Mouse (Mus musculus): ENCODE measurements around the gene Atat1. TPM values are rescaled to one million over a fixed set of nuclear protein-coding genes. Genes with fewer than 3 reads are reported as not detected.
"Not testable (repeated sequence)": the region's sequence is repeated elsewhere in the genome, so short reads cannot be mapped to it uniquely, and the experiment has no call there.

Gene Atat1
- 22.7 and 23.8 TPM in 2 replicates for polyA plus RNA-seq (2012; ENCODE audit: insufficient read depth, insufficient read length, missing spikeins)

DNA sequence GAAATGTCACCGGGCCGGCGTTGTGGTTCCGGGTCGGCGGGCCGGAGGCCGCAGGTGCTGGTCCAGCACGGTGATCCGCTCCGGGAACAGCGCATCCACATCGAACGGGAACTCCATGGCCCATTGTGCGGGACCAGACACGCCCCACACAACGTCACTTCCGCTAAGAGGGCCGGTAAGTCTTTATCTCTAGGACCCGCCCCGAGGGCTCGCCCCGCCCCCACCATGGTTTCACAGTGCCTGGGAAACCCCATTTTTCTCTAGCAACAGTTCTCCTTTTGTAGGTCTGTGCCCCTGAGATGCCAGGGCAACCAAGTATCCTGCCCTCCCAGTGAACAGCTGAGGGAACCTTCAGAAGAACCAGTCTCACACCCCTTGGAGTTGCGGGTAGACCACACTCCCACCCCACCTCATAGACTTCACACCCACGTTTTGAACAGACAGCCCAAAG is at the start of gene Atat1:
TSS of gene Atat1 (minus strand) at position 157 of the 451 bp plus-strand sequence.
- Histone ChIP-seq H3K27ac (ENCODE audit: insufficient read depth, low read depth, low read length) (peak within 1 kb of the TSS; percentile 32), H3K4me1 (ENCODE audit: control insufficient read depth, insufficient read depth, low read length) (peaks cover 14% of the 10 kb centered on the region), H3K4me3 (ENCODE audit: insufficient read depth, low read length) (peak within 1 kb of the TSS; percentile 85)
- TF ChIP-seq CTCF (IDR thresholded peaks at IDR 0.05; ENCODE audit: low read depth, low read length) (no peak), POLR2A (IDR thresholded peaks at IDR 0.05; ENCODE audit: borderline replicate concordance, low read depth, low read length) (no peak)

DNA sequence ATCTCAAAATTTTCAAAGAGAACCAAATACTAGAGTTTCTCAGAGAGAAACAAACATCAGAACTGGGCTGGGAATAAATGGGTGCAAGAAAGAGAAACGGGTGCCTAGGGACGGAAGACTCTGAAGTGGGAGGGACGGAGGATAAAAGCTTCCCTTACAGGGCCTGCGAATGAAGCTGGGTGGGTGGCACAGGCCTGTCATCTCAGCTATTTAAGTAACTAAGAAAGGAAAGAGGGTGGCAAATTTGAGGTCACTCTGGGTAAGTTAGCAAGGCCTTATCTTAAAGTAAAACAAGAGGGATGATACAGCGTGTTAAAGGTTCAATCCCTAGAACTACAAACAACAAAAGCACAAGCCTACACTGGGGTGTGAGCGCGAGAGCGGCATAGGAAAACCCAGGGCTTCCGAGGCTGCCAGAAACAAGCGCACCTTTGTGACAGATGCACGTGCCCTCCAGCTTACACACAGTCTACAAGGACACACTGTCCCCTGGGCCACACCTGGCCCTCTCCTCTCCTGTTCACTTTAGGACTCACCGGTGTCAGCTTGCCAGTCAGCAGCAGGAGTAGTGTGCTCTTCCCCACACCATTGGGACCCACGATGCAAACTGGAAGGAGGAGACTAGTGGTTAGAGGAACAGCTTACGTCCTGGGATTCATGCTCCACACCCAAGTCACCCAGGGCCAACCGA is 48.8 kb upstream of the Atat1 start:
- TF ChIP-seq CTCF (IDR thresholded peaks at IDR 0.05; ENCODE audit: low read depth, low read length): no peak
- TF ChIP-seq POLR2A (IDR thresholded peaks at IDR 0.05; ENCODE audit: borderline replicate concordance, low read depth, low read length): no peak
- H3K27ac ChIP-seq (ENCODE audit: insufficient read depth, low read depth, low read length): no peak overlapping the region
- no peak overlapping the region for H3K4me3 ChIP-seq (ENCODE audit: insufficient read depth, low read length)
- no peaks in the 10 kb centered on the region for H3K4me1 ChIP-seq (ENCODE audit: control insufficient read depth, insufficient read depth, low read length)

DNA sequence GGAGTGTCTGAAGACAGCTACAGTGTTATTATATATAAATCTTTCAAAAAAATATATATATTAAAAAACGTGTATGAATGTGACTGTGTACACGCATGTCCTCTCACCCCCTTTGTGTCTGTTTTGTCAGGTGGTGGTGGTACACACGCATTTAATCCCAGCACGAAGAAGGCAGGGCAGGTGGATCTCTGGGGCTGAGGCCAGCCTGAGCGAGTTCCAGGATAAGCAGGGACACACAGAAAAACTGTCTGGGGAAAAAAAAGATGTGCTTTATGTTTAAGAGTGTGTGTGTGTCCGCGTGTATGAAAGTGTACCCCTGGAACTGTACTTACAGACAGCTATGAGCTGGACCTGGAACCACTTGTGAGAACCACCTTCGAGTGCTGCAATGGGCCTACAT is 44.8 kb upstream of the Atat1 start:
- no peaks in the 10 kb centered on the region for H3K4me1 ChIP-seq (ENCODE audit: control insufficient read depth, insufficient read depth, low read length)
- no peak overlapping the region for H3K27ac ChIP-seq (ENCODE audit: insufficient read depth, low read depth, low read length)
- TF ChIP-seq POLR2A (IDR thresholded peaks at IDR 0.05; ENCODE audit: borderline replicate concordance, low read depth, low read length): no peak
- TF ChIP-seq CTCF (IDR thresholded peaks at IDR 0.05; ENCODE audit: low read depth, low read length): no peak
- no peak overlapping the region for H3K4me3 ChIP-seq (ENCODE audit: insufficient read depth, low read length)

DNA sequence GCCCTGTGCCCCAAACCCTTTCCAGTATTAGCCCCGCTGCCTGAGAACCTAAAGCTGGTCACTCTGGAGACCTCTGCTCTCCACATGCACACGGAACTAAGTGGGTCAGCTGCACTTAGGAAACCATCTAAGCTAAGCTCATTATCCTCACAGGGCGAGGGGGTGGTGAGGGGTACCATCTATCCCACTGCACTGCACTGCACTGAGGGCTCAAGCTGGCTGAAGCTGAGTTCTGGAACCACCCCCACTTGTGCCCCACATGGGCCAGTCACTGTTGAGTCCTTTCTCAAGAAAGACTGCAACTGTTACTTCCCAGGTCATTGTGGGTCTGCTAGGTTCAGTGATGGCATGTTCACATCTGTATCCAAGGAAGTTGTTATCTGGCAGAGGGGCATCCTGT is 42.7 kb upstream of the Atat1 start:
- H3K4me1 ChIP-seq (ENCODE audit: control insufficient read depth, insufficient read depth, low read length); H3K4me3 ChIP-seq (ENCODE audit: insufficient read depth, low read length); H3K27ac ChIP-seq (ENCODE audit: insufficient read depth, low read depth, low read length): not testable (repeated sequence)

DNA sequence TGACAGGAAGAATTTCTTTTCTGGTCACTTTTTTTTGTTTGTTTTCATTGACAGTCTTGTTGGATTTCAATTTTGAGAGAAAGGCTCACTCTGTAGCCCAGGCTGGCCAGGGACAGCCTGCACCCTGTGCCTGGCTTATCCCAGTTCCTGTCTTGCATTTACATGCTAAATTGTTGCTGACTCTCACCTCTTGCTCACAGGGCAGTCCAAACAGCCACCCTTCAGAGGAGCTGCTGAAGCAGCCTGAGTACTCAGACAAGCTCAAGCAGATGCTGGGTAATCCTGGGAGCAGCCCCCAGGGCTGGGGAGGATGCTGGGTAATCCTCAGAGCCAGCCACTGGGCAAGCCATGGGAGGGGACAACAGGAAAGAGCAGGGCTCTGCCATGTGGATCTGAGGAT is 41.1 kb upstream of the Atat1 start:
- H3K4me1 ChIP-seq (ENCODE audit: control insufficient read depth, insufficient read depth, low read length); H3K4me3 ChIP-seq (ENCODE audit: insufficient read depth, low read length); H3K27ac ChIP-seq (ENCODE audit: insufficient read depth, low read depth, low read length): not testable (repeated sequence)

DNA sequence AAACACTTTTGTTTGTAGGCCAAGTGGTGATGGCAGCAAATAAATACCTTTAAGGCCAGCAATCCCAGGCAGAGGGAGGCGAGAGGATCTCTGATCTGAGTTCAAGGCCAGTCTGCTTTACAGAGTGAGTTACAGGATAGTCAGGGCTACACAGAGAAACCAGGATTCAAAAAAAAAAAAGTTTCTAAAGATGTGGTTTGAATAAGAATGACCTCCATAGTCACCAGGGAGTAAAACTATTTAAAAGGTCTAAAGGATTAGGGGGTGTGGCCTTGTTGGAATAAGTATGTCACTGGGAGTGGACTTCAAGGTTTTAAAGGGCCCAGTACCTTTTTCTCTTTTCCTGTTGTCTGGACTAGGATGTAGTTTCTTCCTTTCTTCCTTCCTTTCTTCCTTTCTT is 30.1 kb upstream of the Atat1 start:
- no peak for TF ChIP-seq POLR2A (IDR thresholded peaks at IDR 0.05; ENCODE audit: borderline replicate concordance, low read depth, low read length)
- no peak for TF ChIP-seq CTCF (IDR thresholded peaks at IDR 0.05; ENCODE audit: low read depth, low read length)
- no peak overlapping the region for H3K4me3 ChIP-seq (ENCODE audit: insufficient read depth, low read length)
- no peaks in the 10 kb centered on the region for H3K4me1 ChIP-seq (ENCODE audit: control insufficient read depth, insufficient read depth, low read length)
- no peak overlapping the region for H3K27ac ChIP-seq (ENCODE audit: insufficient read depth, low read depth, low read length)

DNA sequence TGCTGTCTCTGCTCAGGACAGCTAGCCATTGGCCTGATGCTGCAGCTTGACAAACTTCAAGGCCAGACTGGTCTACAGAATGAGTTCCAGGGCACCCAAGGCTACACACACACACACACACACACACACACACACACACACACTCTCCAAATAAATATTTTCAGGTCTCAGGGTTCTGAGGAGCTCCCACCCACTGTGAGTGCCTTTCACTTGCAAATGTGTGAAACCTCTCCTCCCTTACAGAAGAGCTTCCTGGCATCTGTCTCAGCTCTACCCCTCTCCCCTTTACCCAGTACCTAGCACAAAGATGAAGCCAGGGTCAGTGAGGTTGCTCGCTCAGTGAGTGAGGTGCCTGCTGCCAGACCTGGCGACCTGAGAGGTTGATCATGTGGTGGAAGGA is 29.2 kb upstream of the Atat1 start:
- TF ChIP-seq POLR2A (IDR thresholded peaks at IDR 0.05; ENCODE audit: borderline replicate concordance, low read depth, low read length): no peak
- TF ChIP-seq CTCF (IDR thresholded peaks at IDR 0.05; ENCODE audit: low read depth, low read length): no peak
- H3K27ac ChIP-seq (ENCODE audit: insufficient read depth, low read depth, low read length): no peak overlapping the region
- H3K4me3 ChIP-seq (ENCODE audit: insufficient read depth, low read length): no peak overlapping the region
- no peaks in the 10 kb centered on the region for H3K4me1 ChIP-seq (ENCODE audit: control insufficient read depth, insufficient read depth, low read length)

DNA sequence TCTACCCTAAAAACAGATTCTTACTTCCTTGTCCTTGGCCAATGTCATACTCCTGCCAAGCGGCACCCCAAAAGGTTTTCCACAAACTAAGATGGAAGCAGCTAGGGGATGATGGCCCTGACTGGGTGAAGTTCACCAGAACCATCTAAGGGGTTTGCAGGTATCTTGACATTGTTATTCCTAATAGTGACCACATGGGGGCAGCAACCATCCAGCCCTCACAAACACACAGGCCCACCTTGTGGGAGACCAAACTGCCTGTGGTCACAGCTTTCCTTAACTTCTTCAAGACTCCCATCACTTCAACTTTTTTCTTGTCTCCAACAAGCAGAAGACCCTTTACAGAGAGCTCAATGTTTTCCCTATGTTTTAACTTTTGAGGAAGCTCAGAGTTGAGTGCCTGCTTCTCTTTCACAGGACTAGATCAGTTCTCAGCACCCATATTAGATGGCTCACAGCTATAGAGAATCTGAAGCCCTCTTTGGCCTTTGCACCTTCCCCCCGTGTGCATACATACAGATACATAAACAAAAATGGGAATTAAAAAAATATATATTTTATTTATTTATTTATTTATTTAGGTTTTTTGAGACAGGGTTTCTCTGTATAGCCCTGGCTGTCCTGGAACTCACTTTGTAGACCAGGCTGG is 27.9 kb upstream of the Atat1 start:
- TF ChIP-seq POLR2A (IDR thresholded peaks at IDR 0.05; ENCODE audit: borderline replicate concordance, low read depth, low read length): no peak
- TF ChIP-seq CTCF (IDR thresholded peaks at IDR 0.05; ENCODE audit: low read depth, low read length): peak; percentile 79
- H3K4me1 ChIP-seq (ENCODE audit: control insufficient read depth, insufficient read depth, low read length): no peaks in the 10 kb centered on the region

DNA sequence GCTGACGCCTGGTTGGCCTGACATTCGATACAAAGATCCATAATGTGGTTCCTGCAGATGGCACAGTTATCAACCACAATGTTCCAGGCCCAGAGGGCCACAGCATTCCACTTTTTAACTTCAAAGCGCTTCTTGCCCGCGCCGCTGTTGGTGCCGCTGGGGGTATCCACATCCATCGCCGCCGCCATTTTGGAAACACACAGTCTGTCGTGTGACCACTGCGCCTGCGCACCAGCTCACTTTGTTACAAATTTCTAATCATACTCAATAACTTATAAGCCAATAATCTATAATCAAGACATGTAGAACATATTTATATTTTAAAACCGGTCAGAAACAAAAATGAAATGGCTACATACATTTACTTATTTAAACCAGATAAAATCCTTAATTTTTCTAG is 25.9 kb upstream of the Atat1 start:
- H3K4me3 ChIP-seq (ENCODE audit: insufficient read depth, low read length); H3K27ac ChIP-seq (ENCODE audit: insufficient read depth, low read depth, low read length); H3K4me1 ChIP-seq (ENCODE audit: control insufficient read depth, insufficient read depth, low read length): not testable (repeated sequence)

More for the DNA sequence above, 27.9 kb upstream of the Atat1 start:
- no peak overlapping the region for H3K27ac ChIP-seq (ENCODE audit: insufficient read depth, low read depth, low read length)
- no peak overlapping the region for H3K4me3 ChIP-seq (ENCODE audit: insufficient read depth, low read length)

DNA sequence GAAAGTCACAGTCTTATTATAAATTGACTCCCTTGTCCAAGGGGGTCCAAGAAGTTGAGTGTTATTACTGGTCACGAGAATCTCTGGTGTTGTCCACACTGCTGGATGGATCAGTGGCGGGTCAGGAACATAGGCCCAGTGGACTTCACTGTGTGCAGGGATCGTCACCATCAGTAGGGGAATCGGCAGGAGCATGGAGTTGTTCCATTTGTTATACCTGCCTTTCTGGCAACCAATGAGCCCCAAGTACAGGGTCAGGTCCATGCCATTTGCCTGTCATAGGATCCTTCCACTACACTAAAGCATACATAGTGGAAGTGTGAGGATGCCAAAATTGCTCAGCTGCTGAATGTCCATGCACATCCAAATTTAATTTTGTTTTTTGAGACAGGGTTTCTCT is 22.7 kb upstream of the Atat1 start:
- Histone ChIP-seq H3K4me3 (ENCODE audit: insufficient read depth, low read length) (no peak overlapping the region), H3K27ac (ENCODE audit: insufficient read depth, low read depth, low read length) (no peak overlapping the region), H3K4me1 (ENCODE audit: control insufficient read depth, insufficient read depth, low read length) (peaks cover 3% of the 10 kb centered on the region; the same call in 1 of the 2 replicates)
- TF ChIP-seq CTCF (IDR thresholded peaks at IDR 0.05; ENCODE audit: low read depth, low read length) (no peak), POLR2A (IDR thresholded peaks at IDR 0.05; ENCODE audit: borderline replicate concordance, low read depth, low read length) (no peak)
